Mouse (Mus musculus) adrenal gland, adult (tissue): ENCODE data around the gene Ceacam15.
"Not testable (repeated sequence)": the region's sequence is repeated elsewhere in the genome, so short reads cannot be mapped to it uniquely, and the experiment has no call there.

Experiments used
- DNase-seq, 2 experiments: peaks; one replicate each; pipeline ENCODE4 v3.0.0; 2022 to 2023; ENCODE audit warnings: low spot score in 1 of 2; ENCODE audit not compliant: inconsistent age in 2 of 2

Gene Ceacam15

DNA sequence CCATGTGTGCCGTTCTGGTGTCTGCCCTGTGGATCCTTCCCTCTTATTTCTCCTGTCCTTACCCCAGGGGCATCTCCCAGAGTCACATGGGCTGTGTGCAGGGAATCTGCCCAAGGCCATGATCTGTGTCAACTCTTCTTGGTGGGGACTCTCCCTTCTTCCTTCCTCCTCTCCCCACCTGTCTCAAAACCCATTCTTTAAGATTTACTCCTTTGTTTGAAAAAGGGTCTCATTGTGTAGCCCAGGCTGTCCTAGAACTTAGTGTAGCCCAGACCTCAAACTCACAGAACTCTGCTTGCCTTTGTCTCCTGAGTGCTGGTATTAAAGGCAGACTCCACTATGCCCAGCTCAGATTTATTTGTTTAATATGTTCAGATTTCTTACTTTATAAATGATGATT lies at the start of gene Ceacam15:
Ceacam15 (minus strand) TSS at position 101 of the 400 bp plus-strand sequence.
- DNase-seq, result no peak

GRCm38 (mm10) chr7:16722490-16722889 lies 47.0 kb upstream of the Ceacam15 start:
- not testable (repeated sequence) for DNase-seq

- no peak for DNase-seq
Measured at GRCm38 (mm10) chr7:16721629-16722028, 46.1 kb upstream of the Ceacam15 start, which contains the start of gene Ceacam9. Ceacam9 (plus strand) TSS chr7:16721929.

DNA sequence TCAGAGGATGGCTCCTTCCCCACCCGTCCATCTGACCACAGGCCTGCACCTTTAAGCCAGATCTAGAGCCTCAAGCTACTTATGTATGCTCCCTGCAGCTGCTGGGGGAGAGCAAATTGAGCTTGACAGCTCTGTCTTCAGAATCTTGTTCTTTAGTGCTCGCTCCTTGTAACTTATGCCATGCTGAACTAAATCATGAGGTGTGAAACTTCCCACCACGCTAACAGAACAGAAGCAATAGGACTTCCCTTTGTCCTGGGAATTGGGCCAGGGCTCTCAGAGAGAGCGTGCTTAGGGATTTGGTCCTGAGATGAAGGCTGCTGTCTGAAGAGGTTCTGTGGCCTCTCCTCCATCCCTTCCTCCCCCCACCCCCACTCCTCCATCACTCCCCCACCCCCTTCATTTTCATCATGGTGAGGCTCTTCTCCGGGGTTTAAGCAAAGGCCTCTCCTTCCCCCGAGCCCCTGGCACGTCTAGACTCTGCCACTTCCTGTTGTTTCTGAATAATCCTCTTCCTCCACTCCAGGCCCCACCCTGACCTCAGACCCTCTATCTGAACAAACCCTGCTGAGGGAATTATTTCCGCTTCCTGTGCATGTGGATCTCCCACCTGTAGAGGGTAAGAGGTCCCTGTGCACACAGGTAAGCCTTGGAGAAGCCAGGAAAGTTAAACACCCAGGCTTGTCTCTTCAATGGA lies 41.1 kb upstream of the Ceacam15 start:
- not testable (repeated sequence) for DNase-seq

DNA sequence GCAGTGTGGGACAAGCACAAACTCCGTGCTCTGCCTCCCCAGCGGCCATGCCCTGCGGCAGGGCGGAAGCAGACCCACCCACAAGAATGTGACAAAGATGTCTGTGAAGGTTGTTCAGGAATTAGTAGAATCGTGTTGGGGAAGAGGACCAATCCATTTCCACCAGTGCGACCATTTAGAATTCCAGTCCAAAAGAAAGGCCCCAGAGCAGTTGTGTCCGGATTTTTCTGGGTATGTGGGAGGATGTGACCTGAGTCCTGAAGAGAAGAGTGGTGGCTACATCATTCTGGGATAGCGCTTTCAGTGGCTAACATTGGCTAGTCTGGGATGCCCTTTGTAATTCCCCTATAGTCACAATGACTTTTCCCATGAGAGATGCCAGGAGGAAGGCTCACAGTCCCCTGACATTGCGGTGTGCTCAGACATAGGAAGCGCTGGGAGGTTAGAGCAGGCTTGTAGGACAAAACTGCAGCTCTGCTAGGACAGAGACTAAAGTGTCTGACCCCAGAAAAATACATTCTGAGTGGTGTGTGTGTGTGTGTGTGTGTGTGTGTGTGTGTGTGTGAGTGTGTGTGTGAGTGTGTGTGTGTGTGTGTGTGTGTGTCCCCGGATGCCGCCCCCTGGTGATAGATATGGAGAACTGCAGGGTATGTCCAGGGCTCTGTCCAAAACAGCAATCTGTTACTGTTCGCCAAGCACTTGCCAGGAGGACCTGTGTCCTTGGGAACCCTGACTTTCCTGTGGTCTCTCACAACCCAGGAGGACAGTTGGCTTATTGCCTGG lies 37.3 kb upstream of the Ceacam15 start:
- no peak for DNase-seq

GRCm38 (mm10) chr7:16710604-16711003 lies 35.1 kb upstream of the Ceacam15 start:
- DNase-seq, result no peak

- no peak for DNase-seq
Measured at GRCm38 (mm10) chr7:16708244-16708643, 32.7 kb upstream of the Ceacam15 start.

DNA sequence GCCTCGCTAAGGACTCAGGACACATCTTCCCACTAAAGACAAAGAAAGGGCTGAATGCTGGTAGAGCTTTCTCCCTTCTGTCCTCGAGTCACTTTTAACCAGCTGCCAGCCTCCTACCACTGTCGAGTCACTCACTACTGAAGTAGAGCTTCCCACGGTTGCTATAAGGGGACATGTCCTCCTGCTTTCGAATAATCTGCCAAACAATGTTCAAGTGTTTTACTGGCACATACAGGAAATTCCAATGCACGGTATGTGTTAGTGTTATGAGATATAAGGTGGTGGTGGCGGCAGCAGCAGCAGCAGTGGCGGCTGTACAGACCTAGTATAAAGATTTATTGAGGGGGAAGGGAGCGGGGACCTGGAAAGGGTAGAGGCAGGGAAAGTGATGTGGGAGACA lies 30.9 kb upstream of the Ceacam15 start:
- no peak for DNase-seq

- no peak for DNase-seq
Measured at GRCm38 (mm10) chr7:16700583-16700982, 25.1 kb upstream of the Ceacam15 start.

DNA sequence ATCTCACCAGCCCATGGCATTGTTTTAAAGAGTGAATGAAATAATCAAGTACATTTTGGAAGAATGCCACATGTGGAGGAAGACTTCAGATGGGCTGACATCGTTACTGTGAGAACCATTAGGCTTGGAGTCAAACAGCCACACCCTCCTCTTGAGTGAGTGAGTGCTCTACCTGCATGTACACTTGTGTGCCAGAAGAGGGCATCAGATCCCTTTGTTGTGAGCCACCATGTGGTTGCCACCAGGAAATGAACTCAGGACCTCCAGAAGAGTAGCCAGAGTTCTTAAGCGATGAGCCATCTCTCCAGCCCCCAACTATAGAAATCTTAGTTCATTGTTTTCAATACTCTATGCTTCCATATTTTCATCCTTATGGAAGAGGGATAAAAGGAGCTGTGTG lies 23.5 kb upstream of the Ceacam15 start:
- DNase-seq, result peak in 1 of 2 experiments; percentile 59

- peak; percentile 39 to 68 for DNase-seq
Measured at GRCm38 (mm10) chr7:16695025-16695424, 19.5 kb upstream of the Ceacam15 start.

GRCm38 (mm10) chr7:16689196-16689595 lies 13.7 kb upstream of the Ceacam15 start:
- no peak for DNase-seq

DNA sequence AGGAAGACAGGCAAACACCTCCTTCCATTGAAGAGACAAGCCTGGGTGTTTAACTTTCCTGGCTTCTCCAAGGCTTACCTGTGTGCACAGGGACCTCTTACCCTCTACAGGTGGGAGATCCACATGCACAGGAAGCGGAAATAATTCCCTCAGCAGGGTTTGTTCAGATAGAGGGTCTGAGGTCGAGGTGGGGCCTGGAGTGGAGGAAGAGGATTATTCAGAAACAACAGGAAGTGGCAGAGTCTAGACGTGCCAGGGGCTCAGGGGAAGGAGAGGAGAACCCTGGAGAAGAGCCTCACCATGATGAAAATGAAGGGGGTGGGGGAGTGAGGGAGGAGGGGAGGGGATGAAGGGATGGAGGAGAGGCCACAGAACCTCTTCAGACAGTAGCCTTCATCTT lies 4.7 kb upstream of the Ceacam15 start:
- not testable (repeated sequence) for DNase-seq

DNA sequence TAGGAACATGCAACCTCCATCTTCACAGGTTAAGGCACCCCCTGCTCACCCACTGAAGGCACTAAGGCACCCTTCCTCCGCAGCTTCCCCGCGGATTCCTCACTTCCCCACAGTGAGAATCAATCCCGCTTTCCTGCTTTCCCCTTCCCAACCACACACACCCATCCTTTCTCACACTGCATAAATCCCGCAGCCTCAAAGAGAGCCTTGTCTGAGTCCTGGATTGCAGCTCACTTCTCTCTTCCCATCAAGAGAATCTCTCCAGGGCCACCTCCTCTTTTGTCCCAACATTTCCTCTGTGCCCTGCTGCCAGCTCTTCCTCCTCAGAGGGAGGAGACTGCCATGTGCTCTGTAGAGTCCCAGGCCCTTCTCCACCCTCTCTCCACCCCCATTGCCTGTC lies 806 bp downstream of the Ceacam15 start:
- DNase-seq, result not testable (repeated sequence)

DNA sequence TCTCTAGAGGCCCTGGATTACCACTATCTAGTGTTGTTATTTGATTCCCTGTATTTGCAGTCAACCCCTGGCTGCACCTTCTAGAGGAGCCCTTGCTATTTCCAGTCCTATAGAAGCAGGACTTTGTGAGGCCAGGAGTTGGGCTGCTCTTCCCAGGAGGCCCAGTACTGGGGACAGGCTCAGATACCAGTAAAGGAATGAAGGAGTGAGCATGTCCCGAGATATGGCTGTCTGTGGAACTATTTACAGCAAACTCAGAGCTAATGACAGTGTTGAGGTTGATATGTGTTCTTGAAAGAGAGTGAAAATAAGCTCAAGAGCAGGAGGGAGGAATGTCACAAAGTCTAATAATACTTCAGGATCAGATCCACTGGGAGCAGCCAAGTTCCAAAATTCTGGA lies 1.7 kb downstream of the Ceacam15 start:
- DNase-seq, result no peak

GRCm38 (mm10) chr7:16668331-16668930 lies 7.1 kb downstream of the Ceacam15 start:
- DNase-seq, result not testable (repeated sequence)

GRCm38 (mm10) chr7:16644260-16644659 lies 31.2 kb downstream of the Ceacam15 start:
- DNase-seq, result no peak

DNA sequence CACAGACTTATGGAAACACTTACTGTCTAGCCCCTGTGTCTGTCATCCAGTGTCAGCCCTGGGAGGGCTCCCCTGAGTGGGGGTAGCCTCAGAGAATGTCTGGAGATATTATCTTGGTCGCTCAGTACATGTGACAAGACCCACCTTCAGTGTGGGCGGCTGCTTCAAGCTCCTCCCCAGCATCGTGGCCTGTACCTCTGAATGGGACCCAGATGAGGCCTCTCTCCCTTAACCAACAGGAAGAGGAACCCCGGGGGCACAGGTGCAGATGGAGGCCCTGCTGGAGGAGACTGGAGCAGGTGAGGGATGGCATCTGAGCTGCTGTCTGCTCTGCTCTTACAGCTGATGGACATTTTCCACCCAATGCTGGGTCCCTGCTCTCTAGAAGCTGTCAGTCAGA lies 32.4 kb downstream of the Ceacam15 start:
- DNase-seq, result not testable (repeated sequence)

DNA sequence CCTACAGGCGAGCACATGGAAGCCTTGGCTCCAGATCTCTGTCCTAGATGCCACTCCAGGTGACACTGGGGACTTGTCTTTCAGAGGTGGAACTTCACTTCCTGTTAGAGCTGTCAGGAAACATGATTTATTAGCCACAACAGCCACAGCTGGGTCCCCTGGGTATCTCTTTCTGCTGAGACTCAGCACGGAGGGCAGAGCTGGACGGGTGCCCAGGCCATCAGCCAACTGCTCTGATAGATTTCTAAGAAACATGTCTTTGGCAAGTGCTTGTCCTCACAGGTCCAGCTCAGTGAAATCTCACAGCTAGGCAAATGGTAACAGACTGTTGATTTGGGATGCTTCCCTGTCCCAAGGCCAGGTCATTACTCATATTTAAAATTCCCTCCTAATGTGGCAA lies 36.5 kb downstream of the Ceacam15 start:
- DNase-seq, result peak in 1 of 2 experiments; percentile 82

DNA sequence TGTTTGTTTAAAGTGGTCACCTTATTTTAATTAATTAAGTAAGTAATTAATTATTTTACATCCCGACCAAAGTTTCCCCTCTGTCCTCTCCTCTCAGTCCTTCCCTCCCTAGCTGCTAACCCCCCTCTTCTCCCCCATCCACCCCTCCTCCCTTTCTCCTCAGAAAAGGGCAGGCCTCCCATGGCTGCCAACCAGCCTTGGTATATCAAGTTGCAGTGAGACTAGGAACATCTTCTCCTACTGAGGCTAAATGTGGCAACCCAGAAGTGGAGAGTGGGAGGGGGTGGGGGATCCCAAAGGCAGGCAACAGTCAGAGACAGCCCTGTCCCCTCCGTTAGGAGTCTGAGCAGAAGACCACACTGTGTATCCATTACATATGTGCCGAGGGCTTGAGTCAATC lies 40.4 kb downstream of the Ceacam15 start:
- no peak for DNase-seq

DNA sequence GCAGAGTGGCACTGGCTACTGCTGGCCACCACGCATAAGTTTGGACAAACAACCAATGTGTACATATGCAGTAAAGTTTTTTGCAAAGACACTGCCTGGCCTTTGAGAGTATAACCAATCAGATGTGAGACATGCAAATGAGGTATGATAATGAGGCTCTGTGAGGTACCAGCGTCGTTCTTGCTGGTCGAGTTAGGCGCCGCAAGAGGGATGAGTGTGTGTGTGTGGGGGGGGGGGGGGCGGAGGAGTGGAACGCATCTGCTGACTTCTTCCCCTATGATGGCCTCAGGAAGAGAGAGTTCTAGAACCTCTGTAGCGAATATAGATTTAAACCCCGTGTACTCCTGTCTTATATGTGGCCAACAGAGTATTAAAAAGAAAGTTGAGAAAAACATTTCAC lies 41.6 kb downstream of the Ceacam15 start:
- DNase-seq, result not testable (repeated sequence)

DNA sequence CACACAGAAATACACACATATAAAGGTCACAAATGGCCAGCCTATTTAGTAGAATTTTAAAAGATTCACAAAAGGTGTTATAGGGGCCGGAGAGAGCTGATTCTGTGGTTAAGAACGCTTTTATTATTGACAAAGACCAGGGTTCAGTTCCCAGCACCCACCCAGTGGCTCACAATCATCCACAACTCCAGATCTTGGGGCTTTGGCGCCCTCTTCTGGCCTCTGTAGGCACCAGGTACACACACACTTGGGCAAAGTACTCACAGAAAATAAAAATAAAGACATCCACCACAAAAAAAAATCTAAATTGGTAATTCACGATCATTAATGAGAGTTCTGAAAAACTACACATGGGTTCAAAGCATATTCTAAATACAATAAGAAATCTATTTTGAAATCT lies 43.6 kb downstream of the Ceacam15 start:
- no peak for DNase-seq
